Mouse (Mus musculus) lung, adult 2 months (tissue): Measurements from ENCODE around the gene Sox5.

ENCODE experiments used
- CTCF ChIP-seq: fragments of 200-500 bp; IDR thresholded peaks from 2 replicates; pipeline ENCODE4 v1.5.1; 2011; ENCODE audit warnings: mild to moderate bottlenecking, low read length, control low read depth; ENCODE audit not compliant: insufficient read depth
- POLR2A ChIP-seq: fragments of 200-500 bp; IDR thresholded peaks from 2 replicates; pipeline ENCODE4 v1.6.1; 2011; ENCODE audit warnings: low read depth, mild to moderate bottlenecking, control low read depth, low read length, borderline replicate concordance; ENCODE audit errors: extremely low read depth

DNA sequence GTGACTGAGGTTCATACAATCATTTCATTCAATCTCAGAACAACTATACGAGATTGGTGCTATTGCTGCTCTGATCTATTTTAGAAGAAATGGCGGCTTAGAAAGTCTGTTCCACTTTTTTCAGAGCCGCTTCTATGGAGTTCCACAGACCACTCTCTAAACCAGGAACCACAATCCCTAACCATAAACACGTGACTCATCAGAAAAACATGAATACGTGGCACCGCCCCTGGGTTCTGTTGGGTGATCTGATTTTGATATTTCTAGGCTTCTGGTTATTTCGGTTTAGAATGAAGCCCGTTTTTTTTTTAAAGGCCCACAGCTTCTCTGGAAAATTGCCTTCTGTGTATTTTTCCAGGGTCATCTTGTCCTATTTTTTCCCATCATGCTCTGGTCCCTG, 720.0 kb downstream of the Sox5 start:
- TF ChIP-seq CTCF (no peak), POLR2A (no peak)
